Mouse (Mus musculus) adrenal gland, postnatal 36 days (tissue): Measurements from ENCODE around the gene Srgap2. TPM values are rescaled to one million over a fixed set of nuclear protein-coding genes. Genes with fewer than 3 reads are reported as not detected.

Source experiments
- DNase-seq, 2 experiments: peaks; one replicate each; pipeline ENCODE4 v3.0.0; 2021; ENCODE audit warnings: mixed read lengths in 1 of 2
- total RNA-seq, 2 experiments: library from RNA; stranded (reverse); gene quantifications; 2 replicates each; pipeline ENCODE4 v1.2.3; 2021

The Srgap2 gene
- total RNA-seq, 2 experiments from 2014 or later = 22.9 to 24.3 TPM

DNA sequence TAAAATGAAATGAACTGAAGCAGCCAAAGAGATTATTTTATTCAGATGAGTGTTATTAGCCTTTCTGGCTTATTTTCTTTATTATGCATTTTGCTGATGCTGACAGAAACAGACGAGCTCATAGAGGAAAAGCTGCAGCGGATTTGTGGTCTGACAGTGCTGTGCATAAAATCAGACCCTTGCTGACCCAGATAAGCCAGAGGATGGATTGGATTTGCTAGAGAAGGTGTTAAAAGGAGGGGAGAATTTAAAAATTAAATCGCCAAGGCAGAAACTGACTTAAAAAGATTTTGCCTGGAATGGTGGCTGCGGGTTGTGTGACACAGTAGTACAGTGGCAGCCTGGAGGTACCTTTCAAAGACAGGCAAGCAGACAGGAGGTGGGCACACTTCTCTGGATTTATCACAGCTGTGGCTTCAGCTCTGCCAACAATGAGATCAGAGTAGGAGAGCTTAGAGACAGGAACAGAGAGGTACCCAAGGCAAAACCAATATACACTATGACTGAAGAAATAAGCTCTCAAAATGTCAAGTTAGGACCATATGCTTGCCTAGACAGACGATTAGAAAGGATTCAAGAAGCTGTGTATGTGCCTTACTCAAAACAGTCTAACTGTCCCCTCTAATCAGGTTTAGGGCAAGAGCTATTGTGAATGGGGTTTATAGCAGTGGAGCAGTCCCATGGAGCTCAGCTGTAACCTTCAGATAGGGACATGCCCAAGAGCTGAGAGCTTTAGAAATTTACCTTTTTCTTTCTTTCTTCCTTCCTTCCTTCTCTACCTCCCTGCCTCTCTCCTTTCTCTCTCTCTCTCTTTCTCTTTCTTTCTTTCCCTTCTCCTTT is 109.1 kb downstream of the Srgap2 start:
- DNase-seq = no peak

DNA sequence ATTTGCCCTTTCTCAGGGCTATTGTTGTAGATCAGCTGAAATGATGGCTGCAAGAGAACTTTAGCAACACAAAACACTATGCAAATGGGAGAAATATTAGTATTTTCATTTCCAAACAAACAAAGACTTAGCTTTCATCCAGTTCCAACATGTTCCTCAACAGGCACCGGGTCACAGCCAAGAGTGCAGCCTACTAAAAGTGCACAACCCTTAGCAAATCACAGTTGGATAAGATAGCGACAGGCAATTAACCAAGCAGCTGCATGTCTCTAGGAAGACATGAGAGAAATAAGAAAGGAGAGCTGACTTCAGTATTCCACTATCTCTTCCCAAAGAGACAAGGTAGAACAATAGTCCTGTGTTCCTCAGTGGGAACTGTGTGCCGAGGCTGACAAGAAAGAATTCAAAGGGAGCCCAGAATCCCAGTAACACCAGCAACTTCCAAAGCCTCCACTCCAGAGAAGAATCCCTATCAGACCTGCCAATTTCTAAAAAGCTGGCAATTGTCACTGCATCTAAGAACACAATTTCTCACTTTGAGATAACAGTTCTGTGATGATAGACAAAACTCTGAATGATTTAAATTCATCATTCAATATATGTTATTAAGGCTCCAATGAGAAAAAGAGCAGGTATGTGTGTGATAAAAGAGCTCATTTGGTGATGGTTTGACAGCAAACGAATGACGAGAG is 109.9 kb downstream of the Srgap2 start:
- no peak for DNase-seq

- DNase-seq = no peak
Measured at GRCm38 (mm10) chr1:131403567-131403966, 123.6 kb downstream of the Srgap2 start.

- DNase-seq = no peak
Measured at GRCm38 (mm10) chr1:131400844-131401243, 126.3 kb downstream of the Srgap2 start.

GRCm38 (mm10) chr1:131398181-131398580 is 129.0 kb downstream of the Srgap2 start:
- no peak for DNase-seq

DNA sequence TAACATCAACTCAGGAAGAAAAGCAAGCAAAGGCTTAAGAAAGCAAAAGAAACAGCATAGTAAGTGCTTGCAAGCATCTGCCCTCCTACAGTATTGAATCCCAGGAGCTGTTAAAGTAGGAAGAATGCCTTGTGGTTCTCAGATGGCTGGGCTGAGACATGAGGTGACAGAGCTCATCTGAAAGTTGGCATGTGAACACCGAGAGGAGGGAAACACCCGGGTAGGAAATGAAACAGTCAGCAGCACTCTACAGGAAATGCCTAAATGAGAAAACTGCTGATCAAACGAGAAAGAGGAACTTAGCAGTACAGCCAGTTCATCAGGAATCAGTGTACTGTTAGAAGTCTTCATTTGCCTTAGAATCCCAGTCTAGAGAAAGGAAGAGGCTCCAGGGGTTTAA is 142.7 kb downstream of the Srgap2 start:
- DNase-seq = no peak

DNA sequence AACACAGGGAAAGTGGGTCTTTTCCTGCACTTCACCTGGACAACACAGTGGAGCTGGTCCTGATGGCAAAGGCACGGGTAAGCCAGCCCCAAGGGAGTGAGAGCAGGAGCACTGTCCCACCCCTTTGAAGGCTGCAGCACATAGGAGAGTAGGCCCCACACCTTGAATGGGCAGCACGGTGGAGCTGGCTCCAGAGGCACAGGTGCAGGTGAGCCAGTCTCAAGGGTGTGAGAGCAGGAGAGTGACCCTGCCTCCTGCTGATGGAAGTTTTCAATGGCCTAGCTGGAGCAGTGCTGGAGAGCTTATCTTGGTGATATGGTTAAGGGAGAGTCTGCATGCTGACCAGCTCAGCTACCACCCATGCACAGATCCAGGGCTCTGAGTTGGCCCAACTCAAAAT is 145.0 kb downstream of the Srgap2 start:
- DNase-seq = no peak

DNA sequence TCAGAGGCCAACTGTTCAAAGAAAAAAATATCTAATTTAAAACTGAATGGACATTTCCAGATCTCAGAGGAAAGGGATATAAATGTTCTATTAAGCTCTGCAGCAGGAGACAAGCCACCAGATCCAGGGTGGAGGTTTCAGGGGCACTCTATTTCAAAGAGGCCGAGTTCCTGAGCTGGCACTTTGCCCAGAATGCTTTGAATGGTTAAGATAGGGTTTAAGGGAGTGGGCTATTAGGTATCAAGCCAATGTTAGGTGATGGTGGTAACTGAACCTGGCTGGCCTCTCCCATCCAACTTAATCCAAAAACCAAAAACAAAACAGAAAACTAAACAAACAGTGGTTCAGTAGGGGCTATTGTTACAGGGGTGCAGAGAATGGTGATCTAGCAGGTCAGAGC is 146.9 kb downstream of the Srgap2 start:
- peak in 1 of 2 experiments; percentile 8 for DNase-seq

GRCm38 (mm10) chr1:131378914-131379474 is 148.2 kb downstream of the Srgap2 start:
- DNase-seq = no peak

DNA sequence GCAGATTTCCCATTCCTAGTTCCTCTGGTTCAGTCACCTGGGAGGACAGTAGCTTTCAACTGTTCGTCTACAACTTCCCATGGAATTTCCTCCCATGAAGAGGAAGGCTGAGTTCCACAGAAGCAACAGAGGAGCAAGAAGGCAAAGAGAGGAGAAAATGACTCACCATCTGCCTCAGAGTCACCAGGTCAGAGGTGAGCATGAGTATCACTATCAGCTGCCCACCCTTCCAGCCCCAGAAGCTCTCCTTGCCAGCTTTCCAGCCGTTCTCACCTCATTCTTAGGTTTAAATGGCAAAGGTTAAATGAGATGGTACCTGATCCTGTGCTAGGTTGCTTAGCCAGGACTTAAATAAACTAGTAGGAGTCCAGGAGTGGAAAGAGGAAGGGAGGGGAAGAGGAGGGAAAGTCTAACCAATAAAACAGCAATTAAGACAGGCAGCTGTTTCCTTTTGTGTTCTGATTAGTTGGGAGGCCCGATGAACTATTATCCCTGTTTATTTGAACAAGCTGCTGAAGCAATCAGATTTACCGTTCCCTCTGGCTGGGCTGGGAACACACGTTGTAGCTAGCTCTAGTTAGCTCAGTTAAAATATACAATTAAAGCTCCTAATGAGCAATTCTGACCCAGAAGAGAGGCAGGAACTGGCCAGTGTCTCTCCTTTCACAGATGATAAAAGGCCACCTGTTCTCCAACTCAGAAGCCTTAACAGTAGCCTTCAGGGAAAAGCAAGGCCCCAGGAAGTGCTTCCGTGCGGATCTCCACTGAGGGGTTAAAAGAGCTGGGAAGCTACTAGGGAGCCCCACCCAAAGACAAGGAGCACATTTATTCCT is 148.9 kb downstream of the Srgap2 start:
- DNase-seq = no peak

DNA sequence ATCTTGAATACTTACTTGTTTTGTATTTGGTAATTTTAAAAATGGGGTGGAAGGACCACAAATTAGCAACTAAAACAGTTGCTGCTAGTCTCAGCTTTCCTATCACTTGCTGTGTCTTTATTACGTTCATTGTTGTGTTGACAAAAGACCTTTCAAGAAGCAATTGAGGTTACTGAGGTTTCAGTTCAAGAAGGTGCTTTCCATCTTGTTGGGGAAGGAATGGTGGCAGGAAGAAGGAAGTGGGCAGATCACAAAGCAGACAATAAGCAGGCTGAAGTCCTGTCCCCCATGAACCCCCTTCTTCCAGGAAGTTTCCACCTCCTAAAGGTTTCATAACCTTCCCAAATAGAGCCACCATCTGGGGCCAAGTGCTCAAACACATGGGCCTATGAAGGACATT is 161.3 kb downstream of the Srgap2 start:
- no peak for DNase-seq

- no peak for DNase-seq
Measured at GRCm38 (mm10) chr1:131364432-131364831, 162.7 kb downstream of the Srgap2 start.

DNA sequence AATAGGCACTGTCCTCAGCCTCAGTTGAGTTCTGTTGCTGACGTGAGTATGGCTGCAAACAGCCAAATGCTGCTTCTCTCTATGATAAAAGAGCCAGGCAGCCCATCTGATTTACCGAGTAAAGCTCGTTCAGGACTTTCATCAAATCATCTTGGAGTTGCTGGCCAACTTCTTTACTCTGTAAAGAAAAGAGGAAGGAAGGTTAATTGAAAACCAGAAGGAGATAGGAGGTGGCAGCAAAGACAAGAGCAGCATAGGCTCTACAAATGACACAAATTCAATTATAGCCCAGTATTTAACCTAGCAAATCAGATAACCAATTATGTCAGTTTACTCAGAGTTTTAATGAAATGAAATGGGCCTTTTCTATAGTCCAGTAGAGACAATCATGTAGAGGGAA is 163.3 kb downstream of the Srgap2 start:
- DNase-seq = no peak

DNA sequence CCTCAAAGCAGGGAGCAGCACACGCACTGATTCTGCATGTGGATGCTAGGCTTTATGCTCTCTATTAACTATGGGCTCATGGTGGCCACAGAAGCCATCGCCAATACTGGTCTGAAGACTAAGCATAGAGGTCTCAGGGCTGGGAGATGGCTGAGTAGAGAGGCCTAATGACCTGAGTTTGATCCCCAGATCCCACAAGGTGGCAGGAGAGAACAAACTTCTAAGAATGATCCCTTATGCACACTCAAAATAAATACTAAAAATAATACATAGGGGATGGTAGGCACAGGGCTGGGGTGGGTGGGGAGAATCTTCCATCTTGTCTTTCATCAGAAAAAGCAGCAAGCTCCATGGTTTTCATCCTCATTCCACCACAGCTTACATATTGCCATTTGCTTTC is 165.1 kb downstream of the Srgap2 start:
- peak in 1 of 2 experiments; percentile 14 for DNase-seq

DNA sequence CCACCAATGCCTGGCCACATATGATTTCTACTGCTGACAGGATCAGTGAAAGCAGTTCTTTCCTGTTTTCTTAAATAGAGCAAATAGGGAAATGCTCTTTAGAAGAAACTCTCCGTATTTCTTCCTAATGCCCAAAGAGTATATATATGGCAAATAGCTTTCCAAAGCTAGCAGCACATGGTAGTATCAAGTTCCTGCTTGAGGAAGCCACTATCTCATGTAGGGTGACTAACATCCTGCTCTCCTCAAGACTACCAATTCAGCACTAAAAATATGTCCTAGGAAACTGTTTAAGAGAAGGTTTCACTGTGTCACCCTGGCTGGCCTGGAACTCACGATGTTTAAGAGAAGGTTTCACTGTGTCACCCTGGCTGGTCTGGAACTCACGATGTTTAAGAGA is 166.4 kb downstream of the Srgap2 start:
- DNase-seq = no peak

- no peak for DNase-seq
Measured at GRCm38 (mm10) chr1:131359609-131360008, 167.5 kb downstream of the Srgap2 start.

- DNase-seq = no peak
Measured at GRCm38 (mm10) chr1:131357213-131357612, 169.9 kb downstream of the Srgap2 start.

- no peak for DNase-seq
Measured at GRCm38 (mm10) chr1:131351436-131351835, 175.7 kb downstream of the Srgap2 start.

- DNase-seq = no peak
Measured at GRCm38 (mm10) chr1:131349993-131350510, 177.1 kb downstream of the Srgap2 start.

DNA sequence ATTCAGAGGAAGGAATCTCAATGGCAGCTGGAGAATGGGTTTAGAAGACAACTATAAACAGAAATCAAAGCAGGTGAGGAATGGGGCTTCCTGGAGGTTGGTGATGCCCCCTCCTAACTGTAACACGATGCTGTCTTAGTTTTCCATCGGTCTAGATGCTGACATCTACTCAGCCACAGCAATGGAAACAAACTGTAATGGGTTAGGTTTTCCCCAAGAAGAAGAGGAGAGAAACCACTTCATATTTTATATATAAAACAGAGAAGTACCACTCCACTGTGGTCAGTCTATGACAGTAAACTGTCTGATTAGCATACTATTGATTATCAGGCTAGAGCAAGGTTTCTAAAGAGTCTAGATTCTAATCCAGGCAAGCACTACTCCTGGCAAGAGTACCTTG is 179.4 kb downstream of the Srgap2 start:
- DNase-seq = no peak

DNA sequence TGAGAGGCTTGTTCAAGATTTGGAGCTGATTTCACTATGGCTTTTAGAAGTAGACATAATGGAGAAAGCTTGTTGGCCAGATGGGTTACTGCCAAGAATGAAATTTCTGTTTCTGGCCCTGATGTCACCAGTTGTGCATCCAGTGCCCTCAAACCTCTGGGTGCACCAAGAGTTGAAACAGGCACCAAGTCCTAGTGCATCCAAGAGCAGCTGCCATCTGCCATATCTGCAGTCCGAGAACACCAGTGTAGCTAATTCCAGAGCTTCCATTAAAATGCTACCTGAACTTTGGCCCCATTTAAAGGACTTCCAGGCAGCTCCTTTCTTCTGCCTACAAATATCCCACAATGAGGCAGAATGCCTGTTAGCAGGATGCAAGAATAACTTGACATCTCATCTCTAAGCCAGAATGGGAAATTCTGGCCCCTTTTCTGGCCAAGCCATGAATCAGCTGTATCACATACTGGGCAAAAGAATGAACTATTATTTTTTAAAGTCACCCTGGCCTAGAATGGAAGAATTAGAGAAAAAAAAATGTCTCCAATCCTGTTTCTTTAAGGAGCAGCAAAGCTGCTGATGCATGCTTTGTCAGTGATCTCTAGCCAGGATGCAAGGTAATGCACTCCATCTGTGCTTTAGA is 180.1 kb downstream of the Srgap2 start:
- no peak for DNase-seq
